Mouse (Mus musculus) cerebellum, adult 18-20 months (tissue): ENCODE data around the gene Adap2.
"Not testable (repeated sequence)": the region's sequence is repeated elsewhere in the genome, so short reads cannot be mapped to it uniquely, and the experiment has no call there.

Experiments used
- DNase-seq, 2 experiments: peaks; one replicate each; pipeline ENCODE4 v3.0.0; 2021

Adap2 gene

DNA sequence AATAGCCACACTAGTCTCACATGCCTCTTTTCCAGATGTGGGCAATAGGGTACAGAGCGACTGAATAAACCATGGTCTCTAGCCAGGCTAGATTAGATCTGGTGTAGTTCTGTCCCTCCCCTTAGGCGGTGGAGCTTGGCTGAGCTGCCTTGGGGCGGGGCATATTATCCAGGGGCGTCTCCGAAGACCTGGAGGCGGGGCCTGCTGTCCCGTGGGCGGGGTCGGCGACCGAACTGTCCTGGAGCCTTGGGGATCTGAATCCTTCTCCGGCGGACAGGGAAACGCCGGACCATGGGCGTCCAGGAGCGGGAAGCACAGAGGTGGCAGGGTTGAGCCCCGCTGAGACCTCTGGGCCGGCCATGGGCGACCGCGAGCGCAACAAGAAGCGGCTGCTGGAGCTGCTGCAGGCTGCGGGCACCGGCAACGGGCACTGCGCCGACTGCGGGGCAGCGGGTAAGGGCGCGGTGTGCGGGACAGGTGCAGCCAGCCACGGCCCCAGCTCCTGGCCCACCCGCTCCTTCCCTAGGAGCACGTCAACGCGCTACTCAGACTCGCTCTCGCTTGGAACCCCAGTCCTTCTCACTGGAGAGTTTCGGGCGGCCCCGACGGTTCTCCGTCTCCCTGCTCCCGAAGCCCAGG is at the start of gene Adap2:
Gene Adap2, plus strand, starts transcription at position 249 of the 639 bp plus-strand sequence.
- DNase-seq: peak; percentile 52 to 54

GRCm38 (mm10) chr11:80104407-80104806 is 49.5 kb upstream of the Adap2 start:
- DNase-seq: no peak

GRCm38 (mm10) chr11:80116411-80116810 is 37.5 kb upstream of the Adap2 start:
- no peak for DNase-seq

- no peak for DNase-seq
Measured at GRCm38 (mm10) chr11:80132050-80132449, 21.9 kb upstream of the Adap2 start.

GRCm38 (mm10) chr11:80134744-80135143 is 19.2 kb upstream of the Adap2 start:
- no peak for DNase-seq

DNA sequence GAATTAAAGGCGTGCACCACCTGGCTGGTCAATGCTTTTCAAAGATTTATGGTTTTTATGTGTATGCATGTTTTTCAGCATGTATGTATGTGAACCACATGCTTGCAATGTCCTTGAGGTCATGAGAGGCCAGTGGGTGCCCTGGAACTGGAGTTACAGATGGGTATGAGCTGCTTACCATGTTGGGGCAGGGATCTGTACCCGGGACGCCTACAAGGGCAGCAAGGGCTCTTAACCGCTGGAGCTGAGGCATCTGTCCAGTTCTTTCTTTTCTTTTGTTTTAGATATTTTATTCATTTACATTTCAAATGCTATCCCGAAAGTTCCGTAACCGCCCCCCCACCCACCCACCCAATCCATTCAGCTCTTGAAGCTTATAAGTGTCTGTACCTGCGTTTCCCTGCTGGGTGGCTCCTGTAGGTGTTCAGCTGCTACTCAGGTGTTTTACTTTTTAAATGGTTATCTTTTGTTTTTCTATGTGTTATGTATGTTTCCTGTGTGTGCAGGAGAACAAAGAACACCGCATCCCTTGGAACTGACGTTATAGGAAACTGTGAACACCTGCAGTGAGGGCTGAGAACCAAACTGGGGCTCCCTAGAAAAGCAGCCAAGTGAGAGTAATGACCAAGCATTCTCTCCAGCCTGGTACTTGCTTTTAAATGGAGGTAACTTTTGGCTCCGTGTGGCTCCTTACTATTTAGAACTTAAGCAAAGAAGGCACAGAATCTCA is 17.8 kb upstream of the Adap2 start:
- DNase-seq: no peak

DNA sequence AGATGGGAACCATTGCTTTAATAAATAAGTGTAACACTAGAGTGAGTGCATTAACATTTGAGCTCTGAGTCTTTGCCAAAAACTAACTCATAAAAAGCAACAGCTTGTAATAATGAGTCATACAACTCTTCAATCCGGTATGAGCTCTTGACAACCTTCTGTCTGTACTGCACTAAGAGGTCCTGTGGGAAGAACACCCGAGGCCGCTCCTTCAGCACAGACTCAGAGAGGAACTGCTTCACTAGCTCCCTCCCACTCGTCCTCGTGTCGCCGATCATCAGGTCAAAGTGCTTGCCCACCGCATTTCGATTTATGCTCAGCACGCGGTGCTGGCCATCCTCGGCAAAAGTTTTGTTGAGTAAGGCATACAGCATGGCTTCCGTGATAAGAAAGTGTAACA is 17.1 kb upstream of the Adap2 start:
- peak in 1 of 2 experiments; percentile 6 for DNase-seq

DNA sequence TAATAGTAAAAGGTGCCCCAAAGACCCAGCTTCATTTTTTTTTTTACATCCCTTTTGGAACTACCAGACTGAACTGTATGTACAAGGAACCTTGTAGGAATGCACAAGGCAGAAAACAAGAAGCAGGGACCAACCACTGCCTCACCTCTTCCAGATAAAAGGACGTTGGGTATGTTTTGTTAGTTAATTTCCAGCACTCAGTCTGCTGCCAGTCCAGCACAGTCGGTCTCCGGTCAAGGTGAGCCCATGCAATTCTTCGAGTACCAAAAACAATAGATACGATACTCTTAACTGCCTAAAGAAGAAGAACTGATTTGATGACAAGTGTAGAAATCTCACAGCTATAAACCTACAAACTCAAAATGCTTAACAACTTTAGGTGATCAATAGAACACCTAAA is 16.1 kb upstream of the Adap2 start:
- no peak for DNase-seq

DNA sequence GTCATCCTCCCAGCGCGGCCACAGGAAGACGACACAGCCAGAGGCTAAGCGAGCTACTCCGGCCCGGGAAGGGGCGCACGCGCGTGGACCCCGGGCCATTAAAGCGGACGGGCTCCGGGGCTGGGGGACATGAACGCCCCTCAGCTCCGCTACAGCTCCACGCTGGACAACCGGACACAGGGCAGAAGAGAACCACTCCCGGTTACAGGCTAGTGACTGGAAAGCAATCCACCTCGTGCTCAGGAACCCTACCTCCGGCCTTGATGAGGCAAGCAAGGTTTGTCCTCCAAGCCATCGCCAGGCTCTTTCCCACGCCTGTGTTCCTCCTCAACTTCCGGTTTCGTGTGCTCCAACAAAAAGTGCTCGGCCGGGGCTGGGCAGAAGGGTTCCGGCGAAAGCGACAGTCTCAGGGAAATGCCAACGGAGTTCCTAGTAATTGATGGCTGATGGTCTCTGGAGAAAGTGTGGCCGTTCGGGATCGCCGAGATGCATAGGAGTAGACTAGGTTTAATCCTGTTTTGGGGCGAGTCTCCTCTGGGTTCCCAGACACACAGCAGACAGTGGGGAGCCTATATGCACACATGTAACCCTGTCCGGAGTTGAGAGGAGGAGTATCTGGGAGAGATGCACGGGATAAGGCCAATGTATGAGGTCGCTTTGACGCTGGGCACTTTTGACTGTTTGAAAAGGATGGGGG is 11.9 kb upstream of the Adap2 start, which contains the start of gene Tefm:
Gene Tefm, minus strand, starts transcription at position 351 of the 697 bp plus-strand sequence.
- peak; percentile 79 to 87 for DNase-seq

GRCm38 (mm10) chr11:80142872-80143271 is 11.0 kb upstream of the Adap2 start:
- no peak for DNase-seq

DNA sequence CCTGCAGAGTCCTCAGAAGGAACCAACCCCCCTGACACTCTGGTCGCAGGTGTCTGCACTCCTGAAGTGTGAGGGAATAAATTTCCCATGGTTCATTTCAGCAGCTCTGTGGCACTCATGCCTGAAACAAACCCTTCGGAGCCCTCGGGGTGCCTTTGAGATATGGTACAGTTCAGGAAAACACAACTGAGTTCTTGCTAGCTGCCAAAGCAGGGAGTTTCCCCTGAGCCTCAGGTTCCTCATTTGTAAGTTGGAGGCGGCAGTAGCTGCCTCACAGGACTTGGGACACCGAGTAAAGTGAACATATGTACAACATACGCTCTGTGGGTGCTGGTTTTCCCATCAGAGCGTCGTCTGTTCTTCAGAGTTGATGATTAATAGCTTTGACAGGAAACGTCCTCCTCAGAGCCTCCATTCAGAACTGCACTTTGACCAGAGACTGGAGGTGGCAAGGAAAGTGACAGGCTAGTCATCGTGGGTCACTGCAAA is 8.1 kb upstream of the Adap2 start:
- DNase-seq: no peak

DNA sequence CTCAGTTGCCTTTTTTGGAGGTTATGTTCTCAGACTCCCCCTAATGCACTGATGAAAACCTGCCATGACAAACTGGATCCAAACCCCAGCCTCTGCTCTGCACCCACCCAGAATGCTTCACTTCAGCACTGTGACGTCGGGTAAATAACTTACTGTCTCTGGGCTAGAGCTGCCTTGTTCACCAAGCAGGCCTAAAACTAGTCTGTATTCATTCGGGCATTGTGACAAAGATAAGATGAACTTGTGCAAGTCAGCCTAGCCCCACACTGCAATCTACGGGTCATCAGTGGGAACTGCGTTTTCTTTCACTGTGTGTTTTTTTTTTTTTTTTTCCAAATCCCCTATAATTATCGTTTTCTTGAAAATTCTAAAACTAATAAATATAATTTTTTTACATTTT is 6.2 kb upstream of the Adap2 start:
- no peak for DNase-seq

- DNase-seq: peak in 1 of 2 experiments; percentile 11
Measured at GRCm38 (mm10) chr11:80148313-80148712, 5.6 kb upstream of the Adap2 start.

DNA sequence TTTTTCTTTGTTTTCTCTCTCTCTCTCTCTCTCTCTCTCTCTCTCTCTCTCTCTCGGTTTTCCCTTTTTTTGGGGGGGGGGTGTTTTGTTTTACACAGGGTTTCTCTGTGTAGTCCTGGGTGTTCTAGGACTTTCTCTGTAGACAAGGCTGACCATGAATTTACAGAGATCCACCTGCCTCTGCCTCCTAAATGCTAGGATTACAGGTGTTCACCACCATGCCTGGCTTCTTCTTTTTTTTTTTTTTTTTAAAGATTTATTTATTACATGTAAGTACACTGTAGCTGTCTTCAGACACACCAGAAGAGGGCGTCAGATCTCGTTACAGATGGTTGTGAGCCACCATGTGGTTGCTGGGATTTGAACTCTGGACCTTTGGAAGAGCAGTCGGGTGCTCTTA is 4.9 kb upstream of the Adap2 start:
- not testable (repeated sequence) for DNase-seq

GRCm38 (mm10) chr11:80149412-80150023 is 4.4 kb upstream of the Adap2 start:
- DNase-seq: no peak

DNA sequence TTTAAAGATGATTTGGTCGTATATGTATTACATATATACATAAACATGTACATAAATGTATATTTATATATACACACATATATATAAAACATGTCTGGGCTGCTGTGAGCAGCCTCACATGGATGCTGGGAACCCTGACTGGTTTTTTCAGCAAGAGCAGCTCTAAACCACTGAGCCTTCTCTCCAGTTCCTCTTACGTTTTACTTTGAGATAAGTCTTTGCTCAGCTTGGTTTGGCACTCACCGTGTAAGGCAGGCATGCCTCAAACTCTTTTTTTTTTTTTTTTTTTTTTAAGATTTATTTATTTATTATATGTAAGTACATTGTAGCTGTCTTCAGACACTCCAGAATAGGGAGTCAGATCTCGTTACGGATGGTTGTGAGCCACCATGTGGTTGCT is 3.3 kb upstream of the Adap2 start:
- DNase-seq: no peak

DNA sequence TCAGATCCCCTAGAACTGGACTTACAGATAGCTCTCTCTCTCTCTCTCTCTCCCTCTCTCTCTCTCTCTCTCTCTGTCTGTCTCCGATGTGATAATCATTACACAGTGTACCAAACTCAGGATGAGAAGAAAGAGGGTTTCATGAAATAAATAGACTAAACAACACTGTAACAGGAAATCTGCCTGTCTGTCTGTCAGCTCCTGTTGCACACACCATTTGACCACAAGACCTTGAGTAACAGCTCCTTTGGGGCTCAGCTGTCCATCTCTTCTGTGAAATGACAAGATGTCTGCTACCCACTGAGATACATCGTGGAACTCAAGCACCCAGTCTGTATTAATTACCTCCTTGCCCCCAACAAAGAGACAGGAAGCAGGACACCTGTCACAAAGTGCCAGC is 2.4 kb upstream of the Adap2 start:
- DNase-seq: no peak

DNA sequence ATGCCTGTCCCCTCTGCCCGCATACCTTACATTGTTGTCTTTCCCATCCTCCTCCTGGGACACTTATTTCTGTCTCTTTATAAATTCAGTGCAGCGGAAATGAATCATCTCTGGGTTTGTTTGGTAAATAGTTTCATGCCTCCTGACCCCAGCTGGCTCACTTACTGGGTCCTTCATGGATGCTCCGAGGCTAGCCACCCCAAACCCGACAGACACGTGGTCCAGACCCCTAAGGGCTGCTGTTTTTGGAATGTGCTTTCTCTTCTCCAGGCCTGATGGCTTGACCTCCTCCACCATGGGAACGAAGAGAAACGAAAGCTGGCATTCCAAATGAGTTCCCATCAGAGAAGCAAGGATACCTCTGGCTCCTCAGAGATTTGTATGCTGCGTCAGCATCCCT is 1.5 kb upstream of the Adap2 start:
- DNase-seq: no peak

DNA sequence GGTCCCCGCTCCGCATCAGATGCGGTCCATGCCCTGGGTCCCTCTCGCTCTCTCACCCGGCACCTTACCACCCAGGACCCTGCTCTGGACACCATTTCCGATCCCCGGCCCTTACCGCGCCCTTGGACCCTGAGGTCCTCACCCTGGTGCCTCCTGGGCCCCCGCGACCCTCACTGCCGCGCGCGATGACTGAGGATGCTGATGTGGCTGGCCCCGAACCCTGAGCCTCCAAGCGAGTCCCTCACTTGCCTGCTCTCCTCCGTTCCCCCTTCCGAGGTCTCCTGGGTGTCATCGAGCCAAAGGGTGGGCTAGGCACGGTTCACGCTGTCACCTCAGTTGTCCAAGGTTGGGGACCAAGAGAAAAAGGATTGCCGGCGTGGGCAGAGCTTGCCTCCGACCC is 596 bp downstream of the Adap2 start:
- DNase-seq: no peak

DNA sequence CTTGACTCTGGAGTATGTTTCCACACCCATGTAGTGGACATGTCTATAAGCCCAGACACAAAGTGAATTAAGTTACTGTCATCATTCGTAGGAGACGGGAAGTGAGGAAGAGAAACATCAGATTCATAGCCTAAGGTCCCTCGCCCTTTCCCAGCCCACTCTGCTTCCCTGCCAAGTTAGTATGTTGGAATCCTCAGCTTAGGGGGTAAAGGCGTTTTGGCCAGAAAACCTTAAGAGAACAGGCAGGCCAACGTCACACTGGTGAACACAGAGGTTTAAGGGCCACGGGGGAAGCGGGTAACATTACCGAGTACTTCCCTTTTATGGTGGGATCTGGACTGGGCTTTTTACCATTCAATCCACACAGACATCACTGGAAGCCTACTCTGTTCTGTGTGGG is 1.6 kb downstream of the Adap2 start:
- DNase-seq: no peak

GRCm38 (mm10) chr11:80155961-80156360 is 2.1 kb downstream of the Adap2 start:
- DNase-seq: no peak

- no peak for DNase-seq
Measured at GRCm38 (mm10) chr11:80156841-80157240, 2.9 kb downstream of the Adap2 start.

DNA sequence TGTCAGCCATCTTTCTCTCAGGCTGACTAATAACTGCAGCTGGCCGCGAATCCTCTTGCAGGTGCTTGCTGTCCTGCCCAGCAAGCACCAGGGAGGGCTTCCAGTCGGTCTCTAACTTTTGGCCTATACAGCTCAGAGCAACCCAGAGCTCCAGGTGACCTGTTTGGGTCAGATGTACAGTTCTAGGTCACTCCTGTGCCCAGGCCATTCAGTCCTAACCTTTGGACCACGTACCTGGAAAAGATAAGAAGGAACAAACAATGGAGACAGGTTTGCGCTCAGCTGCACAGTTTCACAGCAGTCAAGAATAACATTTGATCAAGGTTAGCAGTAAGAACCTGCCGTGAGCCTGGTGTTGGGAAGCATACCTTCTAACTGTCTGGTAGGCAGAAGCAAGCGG is 5.1 kb downstream of the Adap2 start:
- DNase-seq: no peak
